Mouse (Mus musculus): ENCODE results near the gene Serinc5. TPM values are rescaled to one million over a fixed set of nuclear protein-coding genes. Genes with fewer than 3 reads are reported as not detected.
"Not testable (repeated sequence)": the region's sequence is repeated elsewhere in the genome, so short reads cannot be mapped to it uniquely, and the experiment has no call there.

Gene Serinc5
- polyA plus RNA-seq, 1 experiment from 2014 or later, result 20.0 TPM

DNA sequence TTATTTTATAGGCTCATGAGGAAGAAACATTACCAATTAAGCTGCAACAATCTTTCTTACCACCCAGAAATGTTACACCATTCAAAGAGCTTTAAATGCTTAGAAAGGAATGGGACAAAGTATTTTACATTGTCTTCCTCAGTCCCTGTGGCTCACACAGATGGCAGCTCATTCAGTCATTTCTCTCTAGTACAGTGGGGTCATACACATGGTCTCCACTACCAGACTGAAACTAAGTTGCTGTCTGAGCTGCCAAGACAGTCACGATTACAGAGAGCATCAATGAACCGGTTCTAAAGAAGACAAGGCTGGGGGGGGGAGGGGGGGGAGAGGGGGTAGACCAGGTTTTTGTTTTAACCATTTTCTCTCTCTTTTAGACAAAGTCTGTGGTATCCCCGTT, 19.7 kb upstream of the Serinc5 start:
- Histone ChIP-seq H3K9me3 (ENCODE audit: control insufficient read depth, low read length) (no peaks in the 10 kb centered on the region), H3K36me3 (ENCODE audit: control insufficient read depth, insufficient read depth, low read length) (no peaks in the 10 kb centered on the region), H3K27me3 (replicated peaks; ENCODE audit: control insufficient read depth, insufficient read depth, low read length) (no peaks in the 10 kb centered on the region), H3K4me3 (ENCODE audit: low read depth, low read length) (no peak overlapping the region), H3K9ac (ENCODE audit: low read depth, low read length) (no peak overlapping the region), H3K27ac (replicated peaks; ENCODE audit: low read depth, low read length) (no peak overlapping the region), H3K4me2 (ENCODE audit: low read depth, low read length) (no peak overlapping the region), H3K4me1 (ENCODE audit: control insufficient read depth, insufficient read depth, low read length) (no peaks in the 10 kb centered on the region; the same call in 1 of the 2 replicates)
- DNase-seq (ENCODE audit: low spot score) (no peak), ATAC-seq (ENCODE audit: low read depth) (no peak)
- 67% methylated on average over 3 of the region's 3 CpGs for WGBS

DNA sequence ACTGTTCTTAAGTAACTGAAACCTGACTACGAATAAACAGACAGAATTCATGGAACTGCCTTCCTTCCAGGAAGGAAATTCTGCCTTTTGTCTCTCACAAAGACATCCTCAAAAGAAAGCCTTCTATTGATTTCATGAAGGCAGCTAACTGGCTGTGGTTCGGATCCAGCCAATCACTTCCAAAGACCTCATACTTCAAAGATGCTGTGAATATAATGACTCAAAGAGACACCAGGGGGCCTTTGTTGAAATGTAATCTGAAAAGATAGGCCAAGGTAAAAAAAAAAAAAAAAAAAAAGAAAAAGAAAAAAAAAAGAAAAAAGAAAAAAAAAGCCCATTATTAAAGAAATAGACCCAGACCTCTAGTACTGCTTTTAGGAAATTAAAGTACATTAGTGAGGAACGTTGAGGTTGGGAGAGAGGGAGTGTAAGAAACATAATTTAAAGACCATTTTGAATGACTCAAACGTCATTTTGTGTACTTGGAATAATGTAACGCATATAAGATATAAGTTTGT, 18.6 kb upstream of the Serinc5 start:
- Histone ChIP-seq H3K27me3 (replicated peaks; ENCODE audit: control insufficient read depth, insufficient read depth, low read length) (no peaks in the 10 kb centered on the region), H3K4me2 (ENCODE audit: low read depth, low read length) (no peak overlapping the region), H3K36me3 (ENCODE audit: control insufficient read depth, insufficient read depth, low read length) (no peaks in the 10 kb centered on the region), H3K9ac (ENCODE audit: low read depth, low read length) (no peak overlapping the region), H3K4me1 (ENCODE audit: control insufficient read depth, insufficient read depth, low read length) (no peaks in the 10 kb centered on the region; the same call in 1 of the 2 replicates), H3K9me3 (ENCODE audit: control insufficient read depth, low read length) (no peaks in the 10 kb centered on the region), H3K4me3 (ENCODE audit: low read depth, low read length) (no peak overlapping the region), H3K27ac (replicated peaks; ENCODE audit: low read depth, low read length) (no peak overlapping the region)
- 76% methylated on average over 5 of the region's 5 CpGs for WGBS
- ATAC-seq (ENCODE audit: low read depth), result no peak
- DNase-seq (ENCODE audit: low spot score), result no peak

GRCm38 (mm10) chr13:92592786-92593635, 17.9 kb upstream of the Serinc5 start:
- DNase-seq (ENCODE audit: low spot score) (peak; percentile 54), ATAC-seq (ENCODE audit: low read depth) (no peak)
- Histone ChIP-seq H3K4me1 (ENCODE audit: control insufficient read depth, insufficient read depth, low read length) (no peaks in the 10 kb centered on the region; the same call in 1 of the 2 replicates), H3K4me3 (ENCODE audit: low read depth, low read length) (no peak overlapping the region), H3K9ac (ENCODE audit: low read depth, low read length) (no peak overlapping the region), H3K9me3 (ENCODE audit: control insufficient read depth, low read length) (no peaks in the 10 kb centered on the region), H3K27ac (replicated peaks; ENCODE audit: low read depth, low read length) (no peak overlapping the region), H3K27me3 (replicated peaks; ENCODE audit: control insufficient read depth, insufficient read depth, low read length) (no peaks in the 10 kb centered on the region), H3K4me2 (ENCODE audit: low read depth, low read length) (no peak overlapping the region), H3K36me3 (ENCODE audit: control insufficient read depth, insufficient read depth, low read length) (no peaks in the 10 kb centered on the region)
- WGBS, result 49% methylated on average over 12 of the region's 12 CpGs

DNA sequence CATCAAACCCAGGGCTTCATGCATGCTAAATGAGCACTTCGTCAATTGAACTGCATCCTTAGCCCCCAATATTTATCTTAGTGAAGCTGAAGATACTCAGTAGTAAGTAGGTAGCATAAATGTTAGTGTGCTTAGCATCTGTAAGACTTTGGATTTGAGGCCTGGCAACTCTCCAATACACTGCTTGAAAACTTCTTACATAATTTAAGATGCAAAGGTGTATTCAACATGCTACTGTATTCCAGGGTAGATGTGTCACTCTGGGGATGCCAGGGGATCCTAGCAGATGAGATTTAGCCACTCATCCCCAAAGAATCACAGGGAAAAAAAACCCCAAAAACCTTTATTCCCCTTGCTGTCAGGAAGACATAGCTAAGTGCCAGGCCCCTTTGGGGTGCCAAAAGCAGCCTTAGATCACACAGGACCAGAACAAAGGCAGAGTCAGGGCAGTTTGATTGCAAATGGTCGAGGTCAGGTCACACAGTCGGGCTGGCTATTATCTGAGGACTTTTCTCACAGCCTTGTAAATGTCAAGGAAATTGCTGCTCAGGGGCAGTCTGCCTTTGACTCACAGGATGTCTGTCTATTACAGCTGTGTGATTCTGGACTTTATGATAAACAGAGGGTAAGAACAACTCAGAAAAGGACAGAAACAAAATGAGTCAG, 17.0 kb upstream of the Serinc5 start:
- no peaks in the 10 kb centered on the region; the same call in 1 of the 2 replicates for H3K4me1 ChIP-seq (ENCODE audit: control insufficient read depth, insufficient read depth, low read length)
- 0 out of 2 replicates have a peak, but pooled peaks have one; percentile 16 for ATAC-seq (ENCODE audit: low read depth)
- DNase-seq (ENCODE audit: low spot score), result no peak
- H3K9me3 ChIP-seq (ENCODE audit: control insufficient read depth, low read length), result no peaks in the 10 kb centered on the region
- H3K27me3 ChIP-seq (replicated peaks; ENCODE audit: control insufficient read depth, insufficient read depth, low read length), result no peaks in the 10 kb centered on the region
- no peak overlapping the region for H3K27ac ChIP-seq (replicated peaks; ENCODE audit: low read depth, low read length)
- H3K4me2 ChIP-seq (ENCODE audit: low read depth, low read length), result no peak overlapping the region
- no peak overlapping the region for H3K4me3 ChIP-seq (ENCODE audit: low read depth, low read length)
- no peaks in the 10 kb centered on the region for H3K36me3 ChIP-seq (ENCODE audit: control insufficient read depth, insufficient read depth, low read length)
- H3K9ac ChIP-seq (ENCODE audit: low read depth, low read length), result no peak overlapping the region
- 30% methylated on average over 3 of the region's 3 CpGs for WGBS

- ATAC-seq (ENCODE audit: low read depth) (peak; percentile 90), DNase-seq (ENCODE audit: low spot score) (peak; percentile 55)
- no peak overlapping the region for H3K9ac ChIP-seq (ENCODE audit: low read depth, low read length)
- no peaks in the 10 kb centered on the region; the same call in 1 of the 2 replicates for H3K4me1 ChIP-seq (ENCODE audit: control insufficient read depth, insufficient read depth, low read length)
- H3K36me3 ChIP-seq (ENCODE audit: control insufficient read depth, insufficient read depth, low read length), result no peaks in the 10 kb centered on the region
- H3K27ac ChIP-seq (replicated peaks; ENCODE audit: low read depth, low read length), result no peak overlapping the region
- no peaks in the 10 kb centered on the region for H3K27me3 ChIP-seq (replicated peaks; ENCODE audit: control insufficient read depth, insufficient read depth, low read length)
- H3K4me2 ChIP-seq (ENCODE audit: low read depth, low read length), result no peak overlapping the region
- no peaks in the 10 kb centered on the region for H3K9me3 ChIP-seq (ENCODE audit: control insufficient read depth, low read length)
- H3K4me3 ChIP-seq (ENCODE audit: low read depth, low read length), result no peak overlapping the region
- 50% methylated on average over 6 of the region's 6 CpGs for WGBS
Observed at GRCm38 (mm10) chr13:92594481-92594880, 16.4 kb upstream of the Serinc5 start.

DNA sequence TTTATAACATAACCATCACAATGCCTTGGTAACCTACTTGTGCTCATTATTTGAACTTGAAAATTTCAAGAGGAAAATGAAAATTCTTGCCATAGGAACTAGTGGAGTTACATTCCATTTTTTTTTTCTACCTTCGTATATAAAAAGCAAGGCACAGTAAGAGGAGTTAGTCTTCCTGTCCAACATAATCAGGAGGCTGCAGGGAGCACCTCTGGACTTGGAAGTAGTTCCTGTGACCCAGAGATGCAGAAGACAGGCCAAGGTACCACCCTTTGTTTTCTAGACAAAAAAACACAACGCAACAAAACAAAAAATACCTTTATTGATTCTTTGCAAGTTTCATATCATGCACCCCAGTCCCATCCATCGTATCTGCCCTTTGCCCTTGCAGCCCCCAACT, 16.0 kb upstream of the Serinc5 start:
- DNase-seq (ENCODE audit: low spot score), result no peak
- Histone ChIP-seq H3K27me3 (replicated peaks; ENCODE audit: control insufficient read depth, insufficient read depth, low read length) (no peaks in the 10 kb centered on the region), H3K4me2 (ENCODE audit: low read depth, low read length) (no peak overlapping the region), H3K9me3 (ENCODE audit: control insufficient read depth, low read length) (no peaks in the 10 kb centered on the region), H3K9ac (ENCODE audit: low read depth, low read length) (no peak overlapping the region), H3K36me3 (ENCODE audit: control insufficient read depth, insufficient read depth, low read length) (no peaks in the 10 kb centered on the region), H3K4me1 (ENCODE audit: control insufficient read depth, insufficient read depth, low read length) (no peaks in the 10 kb centered on the region; the same call in 1 of the 2 replicates), H3K27ac (replicated peaks; ENCODE audit: low read depth, low read length) (no peak overlapping the region), H3K4me3 (ENCODE audit: low read depth, low read length) (no peak overlapping the region)
- ATAC-seq (ENCODE audit: low read depth), result no peak
- WGBS, result 85% methylated on average over 3 of the region's 3 CpGs

GRCm38 (mm10) chr13:92595424-92595823, 15.5 kb upstream of the Serinc5 start:
- Histone ChIP-seq H3K27me3 (replicated peaks; ENCODE audit: control insufficient read depth, insufficient read depth, low read length) (no peaks in the 10 kb centered on the region), H3K36me3 (ENCODE audit: control insufficient read depth, insufficient read depth, low read length) (no peaks in the 10 kb centered on the region), H3K4me2 (ENCODE audit: low read depth, low read length) (no peak overlapping the region), H3K9me3 (ENCODE audit: control insufficient read depth, low read length) (no peaks in the 10 kb centered on the region), H3K4me1 (ENCODE audit: control insufficient read depth, insufficient read depth, low read length) (no peaks in the 10 kb centered on the region; the same call in 1 of the 2 replicates), H3K4me3 (ENCODE audit: low read depth, low read length) (no peak overlapping the region), H3K9ac (ENCODE audit: low read depth, low read length) (no peak overlapping the region), H3K27ac (replicated peaks; ENCODE audit: low read depth, low read length) (no peak overlapping the region)
- ATAC-seq (ENCODE audit: low read depth) (no peak), DNase-seq (ENCODE audit: low spot score) (no peak)
- 70% methylated on average over 3 of the region's 3 CpGs for WGBS

GRCm38 (mm10) chr13:92605306-92605705, 5.6 kb upstream of the Serinc5 start:
- H3K9ac ChIP-seq (ENCODE audit: low read depth, low read length); H3K27me3 ChIP-seq (replicated peaks; ENCODE audit: control insufficient read depth, insufficient read depth, low read length); ATAC-seq (ENCODE audit: low read depth); H3K9me3 ChIP-seq (ENCODE audit: control insufficient read depth, low read length); H3K4me3 ChIP-seq (ENCODE audit: low read depth, low read length); DNase-seq (ENCODE audit: low spot score); H3K36me3 ChIP-seq (ENCODE audit: control insufficient read depth, insufficient read depth, low read length); H3K27ac ChIP-seq (replicated peaks; ENCODE audit: low read depth, low read length); H3K4me2 ChIP-seq (ENCODE audit: low read depth, low read length); H3K4me1 ChIP-seq (ENCODE audit: control insufficient read depth, insufficient read depth, low read length): not testable (repeated sequence)
- WGBS, result 85% methylated on average over 4 of the region's 4 CpGs

Data from embryonic facial prominence, embryonic 14.5 days (tissue).